Mouse (Mus musculus) macrophage (primary cell): Measurements from ENCODE around the gene Gm49450. TPM values are rescaled to one million over a fixed set of nuclear protein-coding genes. Genes with fewer than 3 reads are reported as not detected.

Experiments
- H3K27ac ChIP-seq: fragments of 350-480 bp; formaldehyde crosslinking; 2 replicates; pipeline ENCODE4 v1.9.0; 2021
- H3K36me3 ChIP-seq: fragments of 350-480 bp; formaldehyde crosslinking; 2 replicates; pipeline ENCODE4 v1.9.0; 2021; ENCODE audit errors: inconsistent target
- H3K4me3 ChIP-seq: fragments of 350-480 bp; formaldehyde crosslinking; 2 replicates; pipeline ENCODE4 v1.9.0; 2021; ENCODE audit errors: inconsistent target
- H3K79me2 ChIP-seq: fragments of 350-480 bp; formaldehyde crosslinking; 2 replicates; pipeline ENCODE4 v1.9.0; 2021; ENCODE audit errors: inconsistent target
- WGBS: methylation state at CpG from one replicate; pipeline ENCODE4 v1.1.7; 2026; ENCODE audit warnings: inconsistent platforms; ENCODE audit not compliant: missing documents; 5-methylcytosine and 5-hydroxymethylcytosine counted together
- polyA plus RNA-seq: library from polyadenylated mRNA; stranded (reverse); fragments of 250-400 nt; gene quantifications from 3 replicates; pipeline ENCODE4 v1.2.4, GENCODE M21; 2018; ENCODE audit warnings: inconsistent platforms

The Gm49450 gene
- polyA plus RNA-seq, 1 experiment from 2014 or later: 0.27 TPM

GRCm38 (mm10) chr15:98891198-98891742 lies 62.1 kb downstream of the Gm49450 start:
- Histone ChIP-seq H3K27ac (no peak overlapping the region), H3K4me3 (no peak overlapping the region), H3K36me3 (no peaks in the 10 kb centered on the region), H3K79me2 (no peaks in the 10 kb centered on the region)
- WGBS: 54% methylated on average over 19 of the region's 19 CpGs

- H3K27ac ChIP-seq: no peak overlapping the region
- no peaks in the 10 kb centered on the region for H3K79me2 ChIP-seq
- no peaks in the 10 kb centered on the region for H3K36me3 ChIP-seq
- 91% methylated on average over 7 of the region's 7 CpGs for WGBS
- H3K4me3 ChIP-seq: no peak overlapping the region
Observed at GRCm38 (mm10) chr15:98887526-98887925, 65.8 kb downstream of the Gm49450 start.

- Histone ChIP-seq H3K79me2 (no peaks in the 10 kb centered on the region), H3K4me3 (no peak overlapping the region), H3K36me3 (no peaks in the 10 kb centered on the region), H3K27ac (no peak overlapping the region)
- 81% methylated on average over 8 of the region's 8 CpGs for WGBS
Observed at GRCm38 (mm10) chr15:98886667-98887387, 66.5 kb downstream of the Gm49450 start.

- WGBS: no CpG with 5 or more reads among the region's 1 CpGs
- Histone ChIP-seq H3K79me2 (no peaks in the 10 kb centered on the region), H3K36me3 (no peaks in the 10 kb centered on the region), H3K27ac (no peak overlapping the region), H3K4me3 (no peak overlapping the region)
Observed at GRCm38 (mm10) chr15:98884106-98884505, 69.2 kb downstream of the Gm49450 start.

GRCm38 (mm10) chr15:98883661-98884060 lies 69.7 kb downstream of the Gm49450 start:
- no peaks in the 10 kb centered on the region for H3K36me3 ChIP-seq
- no peaks in the 10 kb centered on the region for H3K79me2 ChIP-seq
- H3K4me3 ChIP-seq: no peak overlapping the region
- H3K27ac ChIP-seq: no peak overlapping the region

Other genes with a start within 250 kb of the Gm49450 start
- 0.09 TPM in 1 of 3 replicates, not detected in the others for gene Ccdc65, start 245.3 kb downstream of the Gm49450 start, polyA plus RNA-seq
- 0.42 to 1.0 TPM (median 0.77 TPM) in 3 replicates for gene Fkbp11, start 225.4 kb downstream of the Gm49450 start, polyA plus RNA-seq
- gene Arf3, start 190.3 kb downstream of the Gm49450 start, polyA plus RNA-seq: 95.4 to 100 TPM (median 98.2 TPM) in 3 replicates
- gene Wnt10b, start 175.4 kb downstream of the Gm49450 start, polyA plus RNA-seq: not detected in 3 replicates
- gene Wnt1, start 163.7 kb downstream of the Gm49450 start, polyA plus RNA-seq: not detected in 3 replicates
- gene Ddn, start 144.1 kb downstream of the Gm49450 start, polyA plus RNA-seq: 0.06 TPM in 1 of 3 replicates, not detected in the others
- gene Prkag1, start 122.0 kb downstream of the Gm49450 start, polyA plus RNA-seq: 34.9 to 43.9 TPM (median 40.2 TPM) in 3 replicates
- gene Kmt2d, start 82.3 kb downstream of the Gm49450 start, polyA plus RNA-seq: 17.3 to 22.5 TPM (median 19.8 TPM) in 3 replicates
- 0.52 to 3.0 TPM (median 2.4 TPM) in 3 replicates for gene Rhebl1, start 59.0 kb downstream of the Gm49450 start, polyA plus RNA-seq
- not detected in 3 replicates for gene Dhh, start 55.0 kb downstream of the Gm49450 start, polyA plus RNA-seq
- gene Lmbr1l, start 35.3 kb downstream of the Gm49450 start, polyA plus RNA-seq: 3.7 to 9.6 TPM (median 5.5 TPM) in 3 replicates
- 371 to 1,063 TPM (median 789 TPM) in 3 replicates for gene Tuba1b, start 19.0 kb downstream of the Gm49450 start, polyA plus RNA-seq
- 37.8 to 73.9 TPM (median 54.5 TPM) in 3 replicates for gene Tuba1a, start 152 bp upstream of the Gm49450 start, polyA plus RNA-seq
- 112 to 385 TPM (median 315 TPM) in 3 replicates for gene Tuba1c, start 76.3 kb upstream of the Gm49450 start, polyA plus RNA-seq
- 0.07 TPM in 1 of 3 replicates, not detected in the others for gene Prph, start 101.6 kb upstream of the Gm49450 start, polyA plus RNA-seq
- gene Troap, start 121.0 kb upstream of the Gm49450 start, polyA plus RNA-seq: 2.4 to 2.6 TPM in 2 of 3 replicates, not detected in the other
- gene C1ql4, start 134.3 kb upstream of the Gm49450 start, polyA plus RNA-seq: not detected in 3 replicates
- not detected in 3 replicates for gene Dnajc22, start 139.6 kb upstream of the Gm49450 start, polyA plus RNA-seq
- 2.7 to 4.0 TPM (median 3.2 TPM) in 3 replicates for gene Spats2, start 172.4 kb upstream of the Gm49450 start, polyA plus RNA-seq